Mouse (Mus musculus) frontal cortex, postnatal 25 days (tissue): ENCODE measurements around the gene Phlda1.

ENCODE experiments used
- DNase-seq, 2 experiments: peaks; one replicate each; pipeline ENCODE4 v3.0.0; 2022; ENCODE audit warnings: low spot score in 2 of 2

The Phlda1 gene

DNA sequence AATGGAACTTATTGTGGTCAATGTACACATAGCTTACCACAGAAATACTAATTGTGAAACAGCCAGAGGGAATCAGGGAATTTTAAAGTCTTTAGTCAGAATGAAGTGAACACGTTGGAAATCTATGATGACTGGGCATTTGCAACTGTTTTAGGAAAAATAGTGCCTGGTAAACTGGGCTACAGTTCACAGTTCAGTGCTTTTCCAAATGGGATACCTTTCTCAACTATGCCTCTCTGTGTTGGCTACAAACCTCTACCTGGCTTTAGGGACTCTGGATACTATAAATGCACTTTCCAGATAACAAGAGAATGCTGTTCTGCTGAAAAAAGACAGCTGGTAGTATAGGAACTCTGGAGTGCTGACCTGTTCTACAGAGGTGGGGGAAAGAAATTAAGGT lies 1.5 kb upstream of the Phlda1 start:
- no peak for DNase-seq

- DNase-seq = no peak
Observed at GRCm38 (mm10) chr10:111505406-111505805, 680 bp upstream of the Phlda1 start.

- peak in 1 of 2 experiments; percentile 38 for DNase-seq
Observed at GRCm38 (mm10) chr10:111506926-111507459, 907 bp downstream of the Phlda1 start.

DNA sequence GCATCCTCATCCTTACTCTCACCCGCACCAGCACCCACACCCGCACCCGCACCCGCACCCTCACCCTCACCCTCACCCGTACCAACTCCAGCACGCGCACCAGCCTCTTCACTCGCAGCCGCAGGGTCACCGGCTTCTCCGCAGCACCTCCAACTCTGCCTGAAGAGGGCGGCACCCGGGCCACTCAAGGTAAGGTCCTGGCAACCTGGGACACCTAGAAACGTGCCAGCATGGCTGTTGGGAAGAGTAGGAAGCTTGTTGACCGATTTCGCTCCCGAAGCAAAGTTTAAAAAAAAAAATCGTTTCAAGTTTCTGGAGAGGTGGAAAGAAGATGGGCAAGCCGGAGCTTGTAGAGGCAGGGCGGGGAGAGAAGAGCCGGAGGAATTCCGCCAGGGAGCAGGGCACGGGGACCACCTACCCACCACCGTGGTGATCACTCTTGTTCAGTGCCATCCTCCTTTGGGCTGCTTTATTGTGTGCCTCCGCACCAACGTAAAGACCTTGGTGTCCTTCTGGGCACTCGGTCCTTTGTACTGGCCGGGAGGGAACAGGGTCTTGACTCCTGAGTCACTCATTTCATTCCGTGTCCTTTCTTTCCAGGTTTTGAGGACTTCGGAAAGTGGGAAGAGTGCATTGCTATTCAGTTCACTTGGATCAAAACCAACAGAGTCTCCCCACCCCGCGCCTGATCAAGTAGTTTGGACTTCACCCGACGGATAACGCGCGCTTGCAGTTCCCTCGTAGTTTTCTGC lies 1.6 kb downstream of the Phlda1 start:
- peak; percentile 42 to 54 for DNase-seq

DNA sequence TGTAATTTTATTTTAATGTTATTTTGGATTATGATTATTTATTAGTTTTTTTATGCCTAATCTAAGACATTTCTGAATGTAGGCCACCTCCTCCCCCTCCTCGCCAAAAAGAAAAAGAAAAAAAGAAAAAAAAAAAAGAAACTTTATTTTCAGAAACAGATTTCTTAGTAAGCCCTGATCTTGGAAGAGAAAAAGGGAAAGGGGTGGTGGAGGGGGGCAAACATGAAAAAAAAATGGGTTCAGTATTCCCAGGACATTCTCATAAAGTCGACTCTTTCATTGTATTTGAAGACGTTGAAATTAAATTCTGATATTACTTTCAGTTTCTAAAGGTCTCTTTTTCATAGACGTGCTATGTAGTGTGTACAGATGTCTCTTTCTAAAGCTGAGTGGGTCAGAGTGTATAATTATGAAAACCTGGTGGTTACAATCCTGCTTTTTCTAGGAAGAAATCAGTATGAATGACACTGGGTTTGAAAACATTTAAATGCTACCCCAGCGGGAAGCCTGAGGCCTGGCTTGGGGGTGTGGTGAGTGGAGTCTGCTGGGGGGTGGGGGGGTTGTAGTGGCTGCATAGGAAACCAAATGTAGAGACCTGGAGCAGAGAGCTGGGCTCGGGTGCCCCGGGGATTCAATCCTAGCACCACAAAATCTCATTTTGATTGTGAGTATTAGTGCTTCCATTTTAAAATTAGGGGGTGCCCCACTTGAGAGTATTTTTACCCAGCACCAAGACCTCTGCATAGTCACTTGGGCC lies 2.4 kb downstream of the Phlda1 start:
- no peak for DNase-seq

DNA sequence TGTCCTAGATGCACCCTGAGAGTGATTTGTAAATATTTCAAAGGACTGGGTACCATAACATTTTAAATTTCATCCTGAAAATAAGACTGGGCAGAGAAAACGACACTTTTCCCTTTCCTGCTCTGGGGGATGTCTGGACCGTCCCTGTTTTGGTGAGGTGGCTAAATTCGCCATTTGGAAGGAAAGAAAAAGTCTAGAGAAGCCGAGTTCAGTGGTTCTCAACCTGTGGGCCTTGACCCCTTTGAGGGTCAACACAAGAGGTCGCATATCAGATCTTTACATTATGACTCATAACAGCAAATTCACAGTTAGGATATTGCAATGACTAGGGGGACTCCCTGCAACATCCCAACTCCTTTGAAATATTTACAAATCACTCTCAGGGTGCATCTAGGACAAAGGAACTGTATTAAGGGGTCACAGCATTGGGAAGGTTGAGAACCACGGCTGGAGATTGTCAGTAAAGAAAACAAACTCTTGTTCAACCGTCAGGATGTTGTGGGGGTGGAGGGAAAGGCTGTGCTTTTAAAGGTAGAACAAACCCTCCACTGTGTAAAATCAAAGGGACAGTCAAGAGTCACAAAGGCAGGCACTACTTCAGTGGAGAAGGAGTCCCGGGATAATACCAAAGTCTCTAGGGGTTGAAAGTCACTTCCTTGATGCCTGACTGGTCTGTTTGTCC lies 3.2 kb downstream of the Phlda1 start:
- no peak for DNase-seq

- DNase-seq = no peak
Observed at GRCm38 (mm10) chr10:111509981-111510380, 3.9 kb downstream of the Phlda1 start.

GRCm38 (mm10) chr10:111510798-111511197 lies 4.7 kb downstream of the Phlda1 start:
- DNase-seq = no peak

- no peak for DNase-seq
Observed at GRCm38 (mm10) chr10:111512036-111512568, 6.0 kb downstream of the Phlda1 start.

- no peak for DNase-seq
Observed at GRCm38 (mm10) chr10:111514282-111514885, 8.3 kb downstream of the Phlda1 start.

- DNase-seq = no peak
Observed at GRCm38 (mm10) chr10:111515071-111516010, 9.3 kb downstream of the Phlda1 start.

DNA sequence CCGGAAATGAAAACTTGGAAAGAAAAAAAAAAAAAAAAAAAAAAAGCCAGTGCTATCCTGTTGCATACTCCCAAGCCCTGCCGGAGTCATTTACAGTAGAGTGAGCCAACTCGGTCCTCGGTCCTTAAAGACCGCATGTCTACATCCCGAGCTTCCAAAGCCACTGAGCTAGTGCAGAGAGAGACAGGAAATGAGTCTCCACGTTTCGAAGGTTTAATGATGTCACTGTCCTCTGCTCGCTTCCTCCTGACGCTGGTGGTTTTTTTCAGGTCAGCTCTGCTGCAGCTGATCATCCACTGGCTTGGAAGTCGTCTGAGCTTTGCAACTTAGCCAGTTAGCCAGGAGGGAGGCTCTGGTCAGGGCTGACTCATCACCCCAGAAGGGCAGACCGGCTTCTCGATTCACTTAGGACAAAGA lies 10.1 kb downstream of the Phlda1 start:
- DNase-seq = no peak

DNA sequence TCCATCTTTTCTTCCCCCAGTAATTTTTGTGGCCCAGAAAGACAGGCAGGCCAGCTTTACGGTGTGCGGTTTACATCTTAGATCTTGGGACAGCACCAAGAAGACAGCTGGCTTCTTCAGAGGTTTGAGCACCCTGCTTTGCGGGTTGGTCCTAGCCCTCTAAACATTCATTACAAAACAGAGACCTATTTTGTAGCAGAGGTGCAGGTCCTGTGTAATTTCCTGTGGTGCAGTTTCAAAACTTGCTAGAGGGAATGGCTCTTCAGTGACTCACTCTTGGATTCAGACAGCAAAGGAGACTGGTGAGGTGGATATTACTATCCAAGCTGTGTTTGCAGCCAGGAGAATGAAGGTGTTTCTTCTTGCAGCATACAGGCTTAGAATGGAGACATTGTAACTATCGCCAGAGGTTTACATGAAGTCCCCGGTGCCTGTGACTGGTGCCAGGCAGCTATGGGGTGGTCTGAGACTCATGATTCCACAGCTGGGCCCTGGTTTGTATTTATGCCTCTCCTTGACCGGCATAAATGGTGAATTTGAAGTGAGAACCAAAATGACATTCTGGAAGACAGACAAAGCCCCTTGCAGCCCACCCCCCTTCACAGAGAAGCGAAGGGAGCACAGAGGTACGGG lies 10.8 kb downstream of the Phlda1 start:
- no peak for DNase-seq

DNA sequence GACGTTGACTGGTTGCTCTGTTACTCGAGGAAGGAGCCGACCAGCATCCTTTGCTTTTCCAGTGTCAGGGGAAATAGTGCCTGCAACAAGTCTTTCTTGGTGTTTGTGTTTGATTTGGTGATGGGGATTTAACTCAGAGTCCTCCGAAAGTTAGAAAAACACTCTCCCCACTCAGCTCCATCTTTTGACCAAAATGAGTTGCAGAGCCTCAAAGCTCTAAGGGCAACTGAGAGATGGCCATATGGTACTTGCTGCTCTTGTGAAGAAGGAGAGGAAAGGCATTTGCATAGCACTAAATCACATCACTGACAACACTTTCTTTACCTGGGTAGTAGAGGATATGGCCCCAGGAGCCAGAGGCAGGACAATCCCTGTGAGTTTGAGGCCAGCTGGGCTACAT lies 12.3 kb downstream of the Phlda1 start:
- DNase-seq = no peak

DNA sequence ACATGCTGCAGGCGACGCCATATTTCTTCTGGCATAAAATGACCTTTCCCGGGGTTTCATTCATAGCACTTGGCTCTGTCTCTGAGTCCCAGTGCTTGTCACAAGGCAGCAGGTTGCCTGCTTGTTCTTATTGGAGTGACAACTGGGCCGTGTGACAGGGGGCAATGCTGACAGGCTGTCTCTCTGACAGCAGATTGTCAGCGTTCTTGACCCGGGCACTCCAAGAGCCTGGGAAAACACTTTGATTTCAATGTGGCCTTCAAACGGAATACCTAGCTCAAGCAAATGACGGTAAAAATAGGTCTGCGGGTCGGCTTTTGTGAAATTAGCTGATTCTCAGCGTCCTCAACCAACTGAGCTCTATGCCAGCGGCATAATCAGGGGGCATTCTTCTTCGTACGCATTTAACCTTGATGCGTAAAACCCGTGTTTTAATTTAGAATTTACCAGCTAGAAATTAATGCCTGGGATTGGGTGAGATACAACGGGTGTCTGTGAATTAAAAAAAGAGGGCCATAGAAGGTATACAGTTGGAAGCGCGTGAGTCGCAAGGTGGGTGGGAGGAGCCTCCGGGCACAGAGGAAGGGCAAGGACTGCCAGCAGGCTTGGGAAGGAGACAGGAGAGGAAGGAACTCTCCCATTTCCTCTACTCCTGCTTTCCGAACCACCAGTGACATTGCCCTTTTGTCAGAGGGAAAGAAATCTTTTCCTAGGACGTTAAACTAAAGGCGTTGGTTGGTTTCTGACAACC lies 13.7 kb downstream of the Phlda1 start:
- DNase-seq = no peak

- no peak for DNase-seq
Observed at GRCm38 (mm10) chr10:111520621-111521020, 14.5 kb downstream of the Phlda1 start.

DNA sequence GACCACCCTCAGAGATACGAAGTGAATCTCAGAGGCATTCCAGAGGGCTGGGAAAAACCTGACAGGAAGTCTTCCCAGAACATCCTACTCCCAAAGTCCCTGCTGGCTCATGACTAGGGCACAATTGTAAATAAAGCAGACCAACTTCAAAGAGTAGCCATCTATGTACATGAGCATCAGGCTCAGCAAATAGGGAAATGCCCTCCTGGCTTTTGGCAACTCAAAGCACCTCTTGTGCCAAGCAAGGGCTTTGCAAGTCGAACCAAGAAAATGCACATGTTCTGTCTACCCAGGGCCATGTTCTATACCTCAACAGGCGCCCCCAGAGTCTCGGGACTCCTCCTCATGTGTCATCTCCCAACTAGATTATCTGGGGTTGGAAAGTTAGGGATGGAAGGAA lies 15.6 kb downstream of the Phlda1 start:
- DNase-seq = no peak

GRCm38 (mm10) chr10:111522230-111522629 lies 16.1 kb downstream of the Phlda1 start:
- DNase-seq = no peak

- no peak for DNase-seq
Observed at GRCm38 (mm10) chr10:111523894-111524293, 17.8 kb downstream of the Phlda1 start.
